Mouse (Mus musculus): ENCODE measurements around the gene Pon1. TPM values are rescaled to one million over a fixed set of nuclear protein-coding genes. Genes with fewer than 3 reads are reported as not detected.

Gene Pon1
- polyA plus RNA-seq, 2 experiments = not detected

- H3K4me2 ChIP-seq (replicated peaks; ENCODE audit: low read depth, low read length, severe bottlenecking) = no peak overlapping the region
- ATAC-seq (ENCODE audit: low FRiP score, low read depth) (no peak), DNase-seq (ENCODE audit: low spot score) (no peak)
- H3K9me3 ChIP-seq (ENCODE audit: control insufficient read depth, low read length) = no peaks in the 10 kb centered on the region
- H3K4me3 ChIP-seq (replicated peaks; ENCODE audit: low read length) = no peak overlapping the region
- no peak overlapping the region for H3K9ac ChIP-seq (ENCODE audit: low read depth, low read length, severe bottlenecking)
- TF ChIP-seq POLR2A (IDR thresholded peaks at IDR 0.05; ENCODE audit: borderline replicate concordance, extremely low read depth, insufficient read depth, insufficient read length) = no peak
- no peak overlapping the region for H3K27ac ChIP-seq (replicated peaks; ENCODE audit: low read depth, low read length)
- H3K36me3 ChIP-seq (ENCODE audit: control insufficient read depth, insufficient read depth, low read length) = no peaks in the 10 kb centered on the region
- H3K4me1 ChIP-seq (ENCODE audit: control insufficient read depth, insufficient read depth, low read length) = 0 out of 2 replicates have a peak, but pooled peaks cover 3% of the 10 kb centered on the region
- 77% methylated on average over 4 of the region's 4 CpGs for WGBS
- no peaks in the 10 kb centered on the region for H3K27me3 ChIP-seq (ENCODE audit: control insufficient read depth, insufficient read depth, low read length)
These were observed 22.3 kb downstream of the Pon1 start for GRCm38 (mm10) chr6:5171418-5171817.

- Histone ChIP-seq H3K9me3 (ENCODE audit: control insufficient read depth, low read length) (no peaks in the 10 kb centered on the region), H3K27ac (replicated peaks; ENCODE audit: low read depth, low read length) (no peak overlapping the region), H3K27me3 (ENCODE audit: control insufficient read depth, insufficient read depth, low read length) (no peaks in the 10 kb centered on the region), H3K4me3 (replicated peaks; ENCODE audit: low read length) (no peak overlapping the region), H3K4me2 (replicated peaks; ENCODE audit: low read depth, low read length, severe bottlenecking) (no peak overlapping the region), H3K9ac (ENCODE audit: low read depth, low read length, severe bottlenecking) (no peak overlapping the region), H3K36me3 (ENCODE audit: control insufficient read depth, insufficient read depth, low read length) (no peaks in the 10 kb centered on the region), H3K4me1 (ENCODE audit: control insufficient read depth, insufficient read depth, low read length) (no peaks in the 10 kb centered on the region)
- TF ChIP-seq POLR2A (IDR thresholded peaks at IDR 0.05; ENCODE audit: borderline replicate concordance, extremely low read depth, insufficient read depth, insufficient read length) = no peak
- 89% methylated on average over 9 of the region's 9 CpGs for WGBS
- DNase-seq (ENCODE audit: low spot score) = no peak
- ATAC-seq (ENCODE audit: low FRiP score, low read depth) = no peak
These were observed 25.6 kb downstream of the Pon1 start for GRCm38 (mm10) chr6:5168158-5168557.

DNA sequence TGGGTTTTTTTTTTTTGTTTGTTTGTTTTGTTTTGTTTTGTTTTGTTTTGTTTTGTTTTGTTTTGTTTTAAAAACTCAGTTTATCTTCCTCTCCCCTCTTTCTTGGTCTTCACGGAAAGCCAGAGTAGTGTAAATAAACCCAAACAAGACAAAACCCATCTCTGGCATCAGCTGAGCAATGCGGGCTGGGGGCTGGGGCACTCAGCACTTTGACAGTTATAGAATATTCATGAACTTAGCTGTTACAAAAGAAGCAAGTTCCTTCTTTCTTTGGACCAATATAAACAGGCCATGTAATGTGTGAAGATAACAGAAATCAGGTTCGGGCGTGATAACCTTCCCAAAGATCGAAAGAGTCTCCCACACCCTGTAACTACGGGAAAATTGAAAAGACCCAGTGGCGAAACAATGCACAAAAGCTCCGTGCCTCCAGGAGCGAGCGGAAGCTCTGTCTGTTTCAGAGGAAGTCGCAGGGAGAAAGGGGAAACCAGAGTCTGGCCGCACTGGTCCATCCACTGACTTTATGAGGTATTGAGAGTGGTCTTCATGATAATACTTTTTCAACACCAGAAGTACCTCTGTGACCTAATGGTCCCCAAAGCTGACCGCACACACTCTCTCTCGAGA, 26.6 kb downstream of the Pon1 start:
- H3K36me3 ChIP-seq (ENCODE audit: control insufficient read depth, insufficient read depth, low read length) = no peaks in the 10 kb centered on the region
- H3K9ac ChIP-seq (ENCODE audit: low read depth, low read length, severe bottlenecking) = no peak overlapping the region
- H3K9me3 ChIP-seq (ENCODE audit: control insufficient read depth, low read length) = no peaks in the 10 kb centered on the region
- no peaks in the 10 kb centered on the region for H3K4me1 ChIP-seq (ENCODE audit: control insufficient read depth, insufficient read depth, low read length)
- no peak overlapping the region for H3K4me3 ChIP-seq (replicated peaks; ENCODE audit: low read length)
- H3K27me3 ChIP-seq (ENCODE audit: control insufficient read depth, insufficient read depth, low read length) = no peaks in the 10 kb centered on the region
- ATAC-seq (ENCODE audit: low FRiP score, low read depth) (no peak), DNase-seq (ENCODE audit: low spot score) (no peak)
- H3K27ac ChIP-seq (replicated peaks; ENCODE audit: low read depth, low read length) = no peak overlapping the region
- 73% methylated on average over 14 of the region's 14 CpGs for WGBS
- no peak overlapping the region for H3K4me2 ChIP-seq (replicated peaks; ENCODE audit: low read depth, low read length, severe bottlenecking)
- TF ChIP-seq POLR2A (IDR thresholded peaks at IDR 0.05; ENCODE audit: borderline replicate concordance, extremely low read depth, insufficient read depth, insufficient read length) = no peak

GRCm38 (mm10) chr6:5164855-5165254, 28.9 kb downstream of the Pon1 start:
- no peak for TF ChIP-seq POLR2A (IDR thresholded peaks at IDR 0.05; ENCODE audit: borderline replicate concordance, extremely low read depth, insufficient read depth, insufficient read length)
- 58% methylated on average over 9 of the region's 9 CpGs for WGBS
- H3K27ac ChIP-seq (replicated peaks; ENCODE audit: low read depth, low read length) = 0 out of 2 replicates have a peak overlapping the region, but pooled peaks have one; percentile 13

GRCm38 (mm10) chr6:5163507-5164144, 30.1 kb downstream of the Pon1 start:
- no peak overlapping the region for H3K4me3 ChIP-seq (replicated peaks; ENCODE audit: low read length)
- no peak overlapping the region for H3K9ac ChIP-seq (ENCODE audit: low read depth, low read length, severe bottlenecking)
- no peak for ATAC-seq (ENCODE audit: low FRiP score, low read depth)
- no peaks in the 10 kb centered on the region for H3K27me3 ChIP-seq (ENCODE audit: control insufficient read depth, insufficient read depth, low read length)
- no peak overlapping the region for H3K4me2 ChIP-seq (replicated peaks; ENCODE audit: low read depth, low read length, severe bottlenecking)
- H3K27ac ChIP-seq (replicated peaks; ENCODE audit: low read depth, low read length) = no peak overlapping the region
- H3K9me3 ChIP-seq (ENCODE audit: control insufficient read depth, low read length) = no peaks in the 10 kb centered on the region
- WGBS = 98% methylated on average over 12 of the region's 14 CpGs
- no peak for TF ChIP-seq POLR2A (IDR thresholded peaks at IDR 0.05; ENCODE audit: borderline replicate concordance, extremely low read depth, insufficient read depth, insufficient read length)
- H3K36me3 ChIP-seq (ENCODE audit: control insufficient read depth, insufficient read depth, low read length) = peaks cover 5% of the 10 kb centered on the region; the same call in 1 of the 2 replicates
- no peaks in the 10 kb centered on the region for H3K4me1 ChIP-seq (ENCODE audit: control insufficient read depth, insufficient read depth, low read length)
- no peak for DNase-seq (ENCODE audit: low spot score)

More at GRCm38 (mm10) chr6:5164855-5165254, 28.9 kb downstream of the Pon1 start:
- no peaks in the 10 kb centered on the region for H3K27me3 ChIP-seq (ENCODE audit: control insufficient read depth, insufficient read depth, low read length)
- H3K9ac ChIP-seq (ENCODE audit: low read depth, low read length, severe bottlenecking) = no peak overlapping the region
- ATAC-seq (ENCODE audit: low FRiP score, low read depth) (no peak), DNase-seq (ENCODE audit: low spot score) (no peak)
- no peaks in the 10 kb centered on the region for H3K9me3 ChIP-seq (ENCODE audit: control insufficient read depth, low read length)
- no peak overlapping the region for H3K4me3 ChIP-seq (replicated peaks; ENCODE audit: low read length)
- no peak overlapping the region for H3K4me2 ChIP-seq (replicated peaks; ENCODE audit: low read depth, low read length, severe bottlenecking)
- H3K36me3 ChIP-seq (ENCODE audit: control insufficient read depth, insufficient read depth, low read length) = peaks cover 2% of the 10 kb centered on the region; the same call in 1 of the 2 replicates
- H3K4me1 ChIP-seq (ENCODE audit: control insufficient read depth, insufficient read depth, low read length) = no peaks in the 10 kb centered on the region
